Mouse (Mus musculus): ENCODE data around the gene Lin7a.

DNA sequence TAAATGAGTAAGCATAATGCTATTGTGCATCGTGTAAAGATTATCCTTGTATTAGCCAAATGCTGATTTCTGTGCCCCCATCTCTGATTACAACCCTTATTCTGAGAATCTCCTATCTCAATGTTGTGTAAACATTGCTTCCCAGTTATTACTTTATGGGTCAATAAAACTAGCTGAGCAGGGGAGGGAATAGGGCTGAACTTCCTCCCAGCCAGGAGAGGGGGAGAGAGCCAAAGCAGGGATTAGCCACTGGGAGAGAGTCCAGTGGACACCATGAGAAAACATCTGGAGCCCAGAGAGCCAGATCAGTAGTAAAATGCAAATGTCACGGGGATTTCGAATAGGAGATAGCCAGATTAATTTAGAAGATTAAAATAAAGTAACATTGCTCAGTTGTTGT, 82.0 kb downstream of the Lin7a start:
- TF ChIP-seq GATA1 (IDR thresholded peaks at IDR 0.05; ENCODE audit: low read length) (no peak), TAL1 (IDR thresholded peaks at IDR 0.05; ENCODE audit: low read length) (no peak)

Measured in erythroblast, embryonic 14.5 days (primary cell).